ENCODE assay signal across 9 mouse cellular contexts in the genomic region with DNA sequence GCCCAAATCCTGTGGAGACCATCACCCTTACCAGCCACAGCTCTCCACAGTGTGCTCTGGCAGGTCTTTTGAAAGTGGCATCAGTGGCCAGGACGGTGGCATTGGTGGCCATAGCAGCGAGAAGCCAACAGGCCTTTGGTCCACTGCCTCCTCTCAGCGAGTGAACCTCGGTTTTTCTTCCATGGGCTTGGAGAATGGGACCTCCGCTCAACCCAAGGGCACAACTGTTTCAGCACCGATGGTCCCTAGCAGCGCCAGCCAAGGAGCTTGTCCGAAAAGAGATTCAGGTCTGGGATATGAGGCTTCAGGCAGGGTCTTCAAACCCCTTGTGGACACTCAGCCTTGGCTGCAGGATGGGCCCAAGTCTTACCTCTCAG. TPM values are rescaled to one million over a fixed set of nuclear protein-coding genes. Genes with fewer than 3 reads are reported as not detected.
DNase-seq lines count a peak whose midpoint lies in the region; ATAC-seq and TF ChIP-seq lines count a peak whose summit lies in the region.
"Had no signal": no experiment of that assay in that cellular context is flagged by ENCODE, and none has a peak within 500 bp of the region (broad histone marks: within the 10 kb centered on the region; RNA-seq: fewer than 3 reads in every experiment).

No protein-coding gene starts in this region.

- no peaks in the 10 kb centered on the region for H3K27me3 ChIP-seq in embryonic facial prominence, embryonic 13.5 days
- no peaks in the 10 kb centered on the region for H3K27me3 ChIP-seq in hindbrain, postnatal 0 days (ENCODE audit: insufficient read depth, low read length)
- no peaks in the 10 kb centered on the region for H3K27me3 ChIP-seq in midbrain, embryonic 16.5 days (ENCODE audit: control insufficient read depth, insufficient read depth, low read depth, low read length)
- H3K27me3 ChIP-seq: Patski had no signal

- ATAC-seq in embryonic facial prominence, embryonic 13.5 days (ENCODE audit: insufficient number of reproducible peaks, insufficient read depth, low FRiP score, low TSS enrichment, low read depth), result no peak
- 0 out of 2 replicates have a peak, but pooled peaks have one; percentile 22 for ATAC-seq in hindbrain, postnatal 0 days
- ATAC-seq in midbrain, embryonic 16.5 days, result no peak
- ATAC-seq in erythroid progenitor cell, adult 5-6 weeks (replicated peaks; ENCODE audit: low FRiP score, poor library complexity, severe bottlenecking), result no peak
- ATAC-seq: Patski had no signal

- H3K9ac ChIP-seq in embryonic facial prominence, embryonic 13.5 days, result peak overlapping the region; percentile 85
- no peak overlapping the region for H3K9ac ChIP-seq in hindbrain, postnatal 0 days (replicated peaks; ENCODE audit: low read length)
- H3K9ac ChIP-seq in midbrain, embryonic 16.5 days (ENCODE audit: low read depth, low read length), result no peak overlapping the region

- H3K9me3 ChIP-seq in embryonic facial prominence, embryonic 13.5 days, result no peaks in the 10 kb centered on the region
- no peaks in the 10 kb centered on the region for H3K9me3 ChIP-seq in hindbrain, postnatal 0 days (ENCODE audit: low read length)
- no peaks in the 10 kb centered on the region for H3K9me3 ChIP-seq in midbrain, embryonic 16.5 days (replicated peaks; ENCODE audit: control insufficient read depth, low read length, poor library complexity, severe bottlenecking)

- 88% methylated on average over 8 of the region's 8 CpGs for WGBS in embryonic facial prominence, embryonic 13.5 days
- WGBS in hindbrain, postnatal 0 days, result 86% methylated on average over 8 of the region's 8 CpGs
- 90% methylated on average over 8 of the region's 8 CpGs for WGBS in midbrain, embryonic 16.5 days

- no peak for DNase-seq in layer of hippocampus, adult 2 months (ENCODE audit: low spot score in 2 of 2)
- DNase-seq in layer of hippocampus, adult 18-20 months (ENCODE audit: low spot score in 2 of 2), result no peak
- DNase-seq in hindbrain, postnatal 0 days (ENCODE audit: low spot score), result no peak
- DNase-seq in T-cell, adult 2 months (ENCODE audit: low spot score), result no peak
- no peak for DNase-seq in embryo, embryonic 10 days (ENCODE audit: low spot score)

- TF ChIP-seq CTCF in layer of hippocampus, adult 2 months (conservative IDR thresholded peaks at IDR 0.05), result no peak
- TF ChIP-seq CTCF in hindbrain, postnatal 0 days (IDR thresholded peaks at IDR 0.05; ENCODE audit: low read depth), result no peak

- peak overlapping the region; percentile 65 for H3K4me3 ChIP-seq in layer of hippocampus, adult 2 months
- peak overlapping the region; percentile 74 for H3K4me3 ChIP-seq in embryonic facial prominence, embryonic 13.5 days
- H3K4me3 ChIP-seq in hindbrain, postnatal 0 days (ENCODE audit: low read length), result peak overlapping the region; percentile 59; the same call in 1 of the 2 replicates
- H3K4me3 ChIP-seq in midbrain, embryonic 16.5 days (ENCODE audit: low read depth, low read length), result 0 out of 2 replicates have a peak overlapping the region, but pooled peaks have one; percentile 57

- peaks cover 48% of the 10 kb centered on the region for H3K4me1 ChIP-seq in embryonic facial prominence, embryonic 13.5 days
- 0 out of 2 replicates have a peak, but pooled peaks cover 4% of the 10 kb centered on the region for H3K4me1 ChIP-seq in hindbrain, postnatal 0 days (ENCODE audit: insufficient read depth, low read length)
- H3K4me1 ChIP-seq in midbrain, embryonic 16.5 days (ENCODE audit: control insufficient read depth, insufficient read depth, low read length), result peaks cover 6% of the 10 kb centered on the region

- no peak overlapping the region for H3K27ac ChIP-seq in layer of hippocampus, adult 2 months
- H3K27ac ChIP-seq in embryonic facial prominence, embryonic 13.5 days, result no peak overlapping the region
- H3K27ac ChIP-seq in hindbrain, postnatal 0 days, result no peak overlapping the region
- no peak overlapping the region for H3K27ac ChIP-seq in midbrain, embryonic 16.5 days (ENCODE audit: low read length)

- peaks cover 26% of the 10 kb centered on the region for H3K36me3 ChIP-seq in embryonic facial prominence, embryonic 13.5 days
- H3K36me3 ChIP-seq in hindbrain, postnatal 0 days (ENCODE audit: insufficient read depth, low read length), result no peaks in the 10 kb centered on the region
- H3K36me3 ChIP-seq in midbrain, embryonic 16.5 days (ENCODE audit: control insufficient read depth, insufficient read depth, low read length), result no peaks in the 10 kb centered on the region

- H3K4me2 ChIP-seq in embryonic facial prominence, embryonic 13.5 days, result peak overlapping the region; percentile 93
- H3K4me2 ChIP-seq in hindbrain, postnatal 0 days (ENCODE audit: low read depth, low read length), result peak overlapping the region; percentile 65
- H3K4me2 ChIP-seq in midbrain, embryonic 16.5 days (ENCODE audit: low read length), result peak overlapping the region; percentile 75

RNA-seq across cellular contexts. Expression of a gene that starts 1.4 kb away (rescaled TPM):
- total RNA-seq in layer of hippocampus, adult 2 months (2021), result 1 to 10 TPM; 5.7 to 7.6 TPM
- 1 to 10 TPM; 6.9 to 7.8 TPM for total RNA-seq in layer of hippocampus, adult 18-20 months (2021)
- 47.0 and 50.2 TPM in 2 replicates for polyA plus RNA-seq in embryonic facial prominence, embryonic 13.5 days (2015; fragmentation: Nextera tagmentation; extraction: Ambion mirVana)
- total RNA-seq in hindbrain, postnatal 0 days (2014; rRNA removed), result 29.7 and 30.3 TPM in 2 replicates
- polyA plus RNA-seq in hindbrain, postnatal 0 days (2015; fragmentation: Nextera tagmentation; extraction: Ambion mirVana), result 11.1 and 11.4 TPM in 2 replicates
- polyA plus RNA-seq in midbrain, embryonic 16.5 days (2015; fragmentation: Nextera tagmentation; extraction: Ambion mirVana), result 10.2 and 10.6 TPM in 2 replicates
- 59.1 and 60.2 TPM in 2 replicates for total RNA-seq in erythroid progenitor cell, adult 5-6 weeks (2015; ENCODE audit: low replicate concordance)
- total RNA-seq in erythroid progenitor cell, adult 5-6 weeks (2017; ENCODE audit: low replicate concordance), result 46.1 and 70.6 TPM in 2 replicates

RNA-seq across cellular contexts. Expression of a gene that starts 49.7 kb away (rescaled TPM):
- total RNA-seq in layer of hippocampus, adult 2 months (2021), result 10 to 100 TPM; 53.7 to 56.8 TPM
- 10 to 100 TPM; 61.8 to 62.3 TPM for total RNA-seq in layer of hippocampus, adult 18-20 months (2021)
- 42.8 and 49.3 TPM in 2 replicates for polyA plus RNA-seq in embryonic facial prominence, embryonic 13.5 days (2015; fragmentation: Nextera tagmentation; extraction: Ambion mirVana)
- 24.8 and 32.2 TPM in 2 replicates for total RNA-seq in hindbrain, postnatal 0 days (2014; rRNA removed)
- 37.1 and 39.7 TPM in 2 replicates for polyA plus RNA-seq in hindbrain, postnatal 0 days (2015; fragmentation: Nextera tagmentation; extraction: Ambion mirVana)
- polyA plus RNA-seq in midbrain, embryonic 16.5 days (2015; fragmentation: Nextera tagmentation; extraction: Ambion mirVana), result 53.8 and 55.9 TPM in 2 replicates
- total RNA-seq in erythroid progenitor cell, adult 5-6 weeks (2015; ENCODE audit: low replicate concordance), result 23.1 and 25.2 TPM in 2 replicates
- 23.8 and 32.0 TPM in 2 replicates for total RNA-seq in erythroid progenitor cell, adult 5-6 weeks (2017; ENCODE audit: low replicate concordance)
